Mouse (Mus musculus) forebrain, postnatal 0 days (tissue): ENCODE results near the gene Hinfp. TPM values are rescaled to one million over a fixed set of nuclear protein-coding genes. Genes with fewer than 3 reads are reported as not detected.
"Not testable (repeated sequence)": the region's sequence is repeated elsewhere in the genome, so short reads cannot be mapped to it uniquely, and the experiment has no call there.

Experiments used
- ATAC-seq: fragments of 200-750 bp; cut with Nextera tagmentation; 2 replicates; pipeline ENCODE4 v1.8.0; 2017; ENCODE audit warnings: mild to moderate bottlenecking, moderate library complexity
- DNase-seq: peaks from one replicate; pipeline ENCODE4 v3.0.0-alpha.2; 2015
- H3K27ac ChIP-seq: fragments of 300-500 bp; sonication (generic); 2 replicates; pipeline ENCODE4 v1.5.1; 2014; ENCODE audit warnings: low read depth, mild to moderate bottlenecking, antibody characterized with exemption, low read length, moderate library complexity, mixed read lengths
- H3K27me3 ChIP-seq: fragments of 300-500 bp; sonication (generic); 2 replicates; pipeline ENCODE4 v1.6.1; 2014; ENCODE audit warnings: mild to moderate bottlenecking, low read length, mixed read lengths; ENCODE audit not compliant: insufficient read depth
- H3K36me3 ChIP-seq: fragments of 300-500 bp; sonication (generic); 2 replicates; pipeline ENCODE4 v1.6.1; 2014; ENCODE audit warnings: mild to moderate bottlenecking, moderate library complexity; ENCODE audit not compliant: insufficient read depth
- H3K4me1 ChIP-seq: fragments of 300-500 bp; sonication (generic); 2 replicates; pipeline ENCODE4 v1.6.1; 2014; ENCODE audit warnings: antibody characterized with exemption; ENCODE audit not compliant: insufficient read depth
- H3K4me2 ChIP-seq: fragments of 300-500 bp; sonication (generic); 2 replicates; pipeline ENCODE4 v1.6.1; 2014; ENCODE audit warnings: low read depth, mild to moderate bottlenecking, moderate library complexity
- H3K4me3 ChIP-seq: fragments of 300-500 bp; sonication (generic); 2 replicates; pipeline ENCODE4 v1.5.1; 2014; ENCODE audit warnings: low read depth, low read length, mixed read lengths
- H3K9ac ChIP-seq: fragments of 300-500 bp; sonication (generic); 2 replicates; pipeline ENCODE4 v1.6.1; 2014; ENCODE audit warnings: mild to moderate bottlenecking
- H3K9me3 ChIP-seq: fragments of 300-500 bp; sonication (generic); 2 replicates; pipeline ENCODE4 v1.6.1; 2016; ENCODE audit warnings: low read length
- CTCF ChIP-seq: sonication (generic); IDR thresholded peaks from 2 replicates; pipeline ENCODE4 v1.5.1; 2016; ENCODE audit warnings: antibody characterized with exemption, control low read depth, low read depth
- WGBS: fragments of 180-500 bp; shearing (Covaris S2); extraction: QIAGEN DNeasy Blood & Tissue Kit; methylation state at CpG from one replicate; pipeline ENCODE4 v1.1.7; 2014; 5-methylcytosine and 5-hydroxymethylcytosine counted together
- polyA plus RNA-seq: library from polyadenylated mRNA; unstranded; fragments of >200 nt; fragmentation: Nextera tagmentation; extraction: Ambion mirVana; gene quantifications from 2 replicates; pipeline ENCODE4 v1.2.1, GENCODE M21; 2015
- total RNA-seq: library from RNA; depleted of rRNA; stranded (reverse); fragments of >200 nt; gene quantifications from 2 replicates; pipeline ENCODE4 v1.2.3, GENCODE M21; 2014

Hinfp gene
- total and polyA plus RNA-seq, 2 experiments from 2014 or later, result 14.2 to 29.5 TPM

GRCm38 (mm10) chr9:44332918-44333638, 27.6 kb upstream of the Hinfp start:
- Histone ChIP-seq H3K4me3 (no peak overlapping the region), H3K27me3 (no peaks in the 10 kb centered on the region), H3K9me3 (no peaks in the 10 kb centered on the region), H3K9ac (no peak overlapping the region), H3K4me1 (peaks cover 6% of the 10 kb centered on the region; the same call in 1 of the 2 replicates), H3K4me2 (no peak overlapping the region), H3K27ac (no peak overlapping the region), H3K36me3 (peaks cover 36% of the 10 kb centered on the region)
- ATAC-seq, result no peak
- DNase-seq, result no peak
- TF ChIP-seq CTCF, result no peak
- WGBS, result 93% methylated on average over 13 of the region's 13 CpGs

DNA sequence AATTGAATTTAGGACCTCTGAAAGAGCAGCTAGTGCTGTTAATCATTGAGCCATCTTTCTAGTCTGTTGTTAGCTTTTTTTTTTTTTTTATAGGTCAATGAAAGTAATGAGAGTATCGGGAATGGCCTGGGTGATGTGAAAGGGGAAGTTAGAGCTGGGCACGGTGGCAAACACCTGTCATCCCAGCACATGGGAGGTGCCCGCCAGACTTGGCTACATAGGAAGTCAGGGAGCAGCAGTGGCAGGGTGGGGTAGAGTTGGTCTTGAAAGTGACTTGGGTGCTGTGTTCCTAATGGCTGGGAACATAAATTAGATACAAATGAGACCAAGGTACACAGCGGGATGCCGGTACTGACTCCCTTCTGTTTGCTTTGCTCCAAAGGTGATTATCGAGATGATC, 25.3 kb upstream of the Hinfp start:
- Histone ChIP-seq H3K27ac (no peak overlapping the region), H3K27me3 (no peaks in the 10 kb centered on the region), H3K4me2 (no peak overlapping the region), H3K4me1 (0 out of 2 replicates have a peak, but pooled peaks cover 10% of the 10 kb centered on the region), H3K9ac (no peak overlapping the region), H3K4me3 (no peak overlapping the region), H3K36me3 (peaks cover 36% of the 10 kb centered on the region), H3K9me3 (no peaks in the 10 kb centered on the region)
- DNase-seq, result no peak
- no peak for ATAC-seq
- WGBS, result 96% methylated on average over 6 of the region's 6 CpGs
- TF ChIP-seq CTCF, result no peak

GRCm38 (mm10) chr9:44327926-44328325, 22.5 kb upstream of the Hinfp start:
- Histone ChIP-seq H3K9ac (no peak overlapping the region), H3K36me3 (peaks cover 25% of the 10 kb centered on the region), H3K27ac (no peak overlapping the region), H3K4me2 (peak overlapping the region; percentile 85), H3K4me1 (0 out of 2 replicates have a peak, but pooled peaks cover 11% of the 10 kb centered on the region), H3K27me3 (no peaks in the 10 kb centered on the region), H3K4me3 (peak overlapping the region; percentile 79), H3K9me3 (no peaks in the 10 kb centered on the region)
- no peak for TF ChIP-seq CTCF
- no peak for DNase-seq
- 88% methylated on average over 5 of the region's 5 CpGs for WGBS
- ATAC-seq, result no peak

DNA sequence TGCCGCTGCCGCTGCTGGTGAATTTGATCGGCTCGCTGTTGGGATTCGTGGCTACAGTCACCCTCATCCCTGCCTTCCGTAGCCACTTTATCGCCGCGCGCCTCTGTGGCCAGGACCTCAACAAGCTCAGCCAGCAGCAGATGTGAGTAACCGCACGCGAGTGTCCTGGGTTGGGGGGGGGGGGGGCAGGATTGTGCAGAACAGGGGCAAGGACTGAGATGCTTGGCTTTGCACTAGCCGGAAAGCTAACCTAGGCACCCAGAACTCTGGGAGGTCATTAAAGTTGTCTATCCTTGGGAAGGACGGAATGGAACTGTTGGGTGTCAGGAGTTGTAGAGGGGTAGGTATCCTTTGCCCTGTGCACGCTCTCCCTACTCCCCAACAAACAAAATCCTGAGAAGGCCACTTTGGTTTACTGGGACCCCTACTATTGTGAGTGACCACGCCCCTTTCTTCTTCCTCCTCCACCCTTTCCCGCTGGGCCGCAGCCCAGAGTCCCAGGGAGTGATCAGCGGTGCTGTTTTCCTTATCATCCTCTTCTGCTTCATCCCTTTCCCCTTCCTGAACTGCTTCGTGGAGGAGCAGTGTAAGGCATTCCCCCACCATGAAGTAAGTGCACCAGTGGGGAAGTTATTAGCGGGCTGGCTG, 21.7 kb upstream of the Hinfp start:
- Histone ChIP-seq H3K9ac (peak overlapping the region; percentile 76), H3K4me3 (peak overlapping the region; percentile 79), H3K4me2 (peak overlapping the region; percentile 85), H3K4me1 (0 out of 2 replicates have a peak, but pooled peaks cover 11% of the 10 kb centered on the region), H3K27ac (peak overlapping the region; percentile 87), H3K36me3 (peaks cover 17% of the 10 kb centered on the region), H3K9me3 (no peaks in the 10 kb centered on the region), H3K27me3 (no peaks in the 10 kb centered on the region)
- no peak for TF ChIP-seq CTCF
- ATAC-seq (no peak), DNase-seq (no peak)
- under 1% methylated on average over 22 of the region's 22 CpGs for WGBS

GRCm38 (mm10) chr9:44326371-44327063, 21.0 kb upstream of the Hinfp start:
- TF ChIP-seq CTCF, result no peak; the same call in 1 of the 2 replicates
- peaks cover 17% of the 10 kb centered on the region for H3K36me3 ChIP-seq
- peak overlapping the region; percentile 87 for H3K27ac ChIP-seq
- peak overlapping the region; percentile 79 for H3K4me3 ChIP-seq
- 0 out of 2 replicates have a peak, but pooled peaks cover 11% of the 10 kb centered on the region for H3K4me1 ChIP-seq
- under 1% methylated on average over 38 of the region's 38 CpGs for whole genome bisulfite sequencing
- DNase-seq, result peak; percentile 91
- no peaks in the 10 kb centered on the region for H3K27me3 ChIP-seq
- H3K9me3 ChIP-seq, result no peaks in the 10 kb centered on the region
- ATAC-seq, result peak; percentile 98
- H3K9ac ChIP-seq, result peak overlapping the region; percentile 76
- peak overlapping the region; percentile 85 for H3K4me2 ChIP-seq

DNA sequence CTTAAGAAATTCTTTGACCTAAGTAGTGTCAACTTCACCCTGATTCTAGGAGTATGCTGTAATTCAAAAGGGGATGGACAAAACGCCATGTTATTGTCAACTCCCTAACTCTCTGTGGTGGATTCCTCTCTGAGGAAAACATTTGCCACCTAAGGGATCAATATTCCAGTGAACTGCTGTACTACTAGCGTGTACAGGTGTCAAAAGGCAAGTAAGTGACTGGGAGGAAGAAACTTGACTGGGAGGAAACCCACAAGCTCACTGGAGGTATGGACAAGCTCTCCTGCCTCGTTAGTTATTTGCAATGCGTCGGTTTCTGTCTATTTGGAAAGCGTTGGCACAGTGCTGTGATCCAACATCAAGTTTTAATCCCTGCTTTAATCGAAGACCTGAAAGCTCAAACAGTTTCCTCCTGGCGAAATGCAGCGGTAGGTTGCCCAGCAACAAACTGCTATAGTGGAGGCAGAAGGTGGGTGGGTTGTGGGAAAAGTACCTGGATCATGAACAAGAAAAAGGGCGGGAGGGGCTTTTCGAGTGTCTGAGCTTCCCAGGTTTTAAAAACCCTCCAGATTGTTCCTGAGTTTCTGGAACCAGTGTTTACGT, 20.4 kb upstream of the Hinfp start, which contains the start of gene Dpagt1:
Dpagt1 (plus strand) TSS at position 252 of the 603 bp plus-strand sequence.
- peak; percentile 71 for ATAC-seq
- WGBS, result 2% methylated on average over 12 of the region's 12 CpGs
- H3K36me3 ChIP-seq, result peaks cover 17% of the 10 kb centered on the region; the same call in 1 of the 2 replicates
- no peak for DNase-seq
- H3K4me3 ChIP-seq, result peak within 1 kb of the TSS; percentile 79
- 0 out of 2 replicates have a peak, but pooled peaks cover 11% of the 10 kb centered on the region for H3K4me1 ChIP-seq
- no peaks in the 10 kb centered on the region for H3K27me3 ChIP-seq
- H3K9ac ChIP-seq, result peak within 1 kb of the TSS; percentile 76
- no peak for TF ChIP-seq CTCF
- peak within 1 kb of the TSS; percentile 85 for H3K4me2 ChIP-seq
- H3K9me3 ChIP-seq, result no peaks in the 10 kb centered on the region
- H3K27ac ChIP-seq, result peak within 1 kb of the TSS; percentile 87

- Histone ChIP-seq H3K9ac (0 out of 2 replicates have a peak overlapping the region, but pooled peaks have one; percentile 76), H3K4me3 (peak overlapping the region; percentile 79), H3K4me1 (0 out of 2 replicates have a peak, but pooled peaks cover 11% of the 10 kb centered on the region), H3K4me2 (peak overlapping the region; percentile 85), H3K36me3 (peaks cover 12% of the 10 kb centered on the region; the same call in 1 of the 2 replicates)
- not testable (repeated sequence) for H3K9me3 ChIP-seq, ATAC-seq, H3K27me3 ChIP-seq, DNase-seq, H3K27ac ChIP-seq
- 72% methylated on average over 7 of the region's 8 CpGs for WGBS
These were observed 19.7 kb upstream of the Hinfp start for GRCm38 (mm10) chr9:44325032-44325767.
